Mouse (Mus musculus) G1E (cell line): ENCODE results near the gene Lcp1. TPM values are rescaled to one million over a fixed set of nuclear protein-coding genes. Genes with fewer than 3 reads are reported as not detected.

Experiments used
- ATAC-seq: 2 replicates; pipeline ENCODE4 v1.8.0; 2016; ENCODE audit warnings: mild to moderate bottlenecking; ENCODE audit not compliant: insufficient number of reproducible peaks, poor library complexity, low FRiP score, severe bottlenecking; ENCODE audit errors: extremely low read depth
- DNase-seq: peaks from one replicate; pipeline ENCODE4 v3.0.0; 2012; ENCODE audit warnings: low spot score
- H3K27me3 ChIP-seq: 2 replicates; pipeline ENCODE4 v1.6.1; 2012; ENCODE audit warnings: mild to moderate bottlenecking, low read length, inconsistent platforms; ENCODE audit not compliant: insufficient read depth
- H3K36me3 ChIP-seq: replicated peaks from 2 replicates; pipeline ENCODE3; 2012; ENCODE audit warnings: mild to moderate bottlenecking, inconsistent platforms
- H3K4me1 ChIP-seq: 2 replicates; pipeline ENCODE4 v1.6.1; 2012; ENCODE audit warnings: low read depth, low read length, inconsistent platforms, mixed read lengths; ENCODE audit not compliant: insufficient read depth
- H3K4me3 ChIP-seq: 2 replicates; pipeline ENCODE4 v1.5.1; 2012; ENCODE audit warnings: low read depth, mild to moderate bottlenecking, inconsistent platforms, low read length, moderate library complexity, mixed read lengths
- H3K9me3 ChIP-seq: replicated peaks from 2 replicates; pipeline ENCODE4 v1.6.1; 2012; ENCODE audit warnings: inconsistent platforms
- CTCF ChIP-seq: IDR thresholded peaks from 2 replicates; pipeline ENCODE4 v1.5.1; 2012; ENCODE audit warnings: low read depth, low read length, inconsistent platforms, mixed read lengths
- GATA1 ChIP-seq: IDR thresholded peaks from 2 replicates; pipeline ENCODE4 v1.6.1; 2012; ENCODE audit warnings: borderline replicate concordance, low read length, inconsistent platforms, mixed read lengths
- GATA2 ChIP-seq: IDR thresholded peaks from 2 replicates; pipeline ENCODE4 v1.6.1; 2012; ENCODE audit warnings: low read depth, low read length, inconsistent platforms, borderline replicate concordance
- POLR2AphosphoS5 ChIP-seq: IDR thresholded peaks from 2 replicates; pipeline ENCODE4 v1.6.1; 2012; ENCODE audit warnings: low read depth, low read length, inconsistent platforms; ENCODE audit not compliant: insufficient replicate concordance
- TAL1 ChIP-seq: conservative IDR thresholded peaks from 2 replicates; pipeline ENCODE4 v1.6.1; 2012; ENCODE audit warnings: low read depth, low read length, inconsistent platforms, mixed read lengths
- polyA plus RNA-seq: library from polyadenylated mRNA; stranded (reverse); fragments of >175 nt; gene quantifications from 2 replicates; pipeline ENCODE4 v1.2.3, GENCODE M21; 2012
- total RNA-seq, 2 experiments: library from RNA; stranded (forward) in 1 of 2; stranded (reverse) in 1 of 2; fragments of 200-1000 nt in 1 of 2; fragments of >200 nt in 1 of 2; fragmentation: Nextera tagmentation in 1 of 2; gene quantifications; 2 replicates each; pipeline ENCODE4 v1.2.3; 2014 to 2017

Lcp1 gene
- total and polyA plus RNA-seq, 3 experiments, result 0.55 to 23.4 (median 2.3) TPM

DNA sequence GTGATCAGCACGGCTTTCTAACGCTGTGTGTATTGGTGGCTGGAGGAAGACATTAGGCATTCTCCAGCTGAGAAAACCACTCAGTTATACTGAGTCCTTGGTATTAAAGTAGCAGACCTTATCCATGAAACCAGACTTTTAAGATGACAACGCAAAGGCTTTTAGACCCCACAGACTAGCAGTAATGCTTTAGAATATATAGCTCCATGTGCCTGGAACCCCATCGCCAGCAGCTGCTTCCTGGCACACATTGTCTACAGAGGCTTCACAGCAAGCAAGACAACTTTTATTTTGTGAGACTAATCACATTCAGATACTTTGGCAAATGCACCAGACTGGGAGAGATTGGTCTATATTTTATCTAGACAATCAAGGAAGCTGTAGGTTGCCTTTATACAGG lies 75.4 kb downstream of the Lcp1 start:
- DNase-seq, result no peak
- no peak for ATAC-seq
- Histone ChIP-seq H3K9me3 (no peaks in the 10 kb centered on the region), H3K36me3 (no peaks in the 10 kb centered on the region), H3K4me3 (no peak overlapping the region), H3K4me1 (no peaks in the 10 kb centered on the region), H3K27me3 (no peaks in the 10 kb centered on the region)
- TF ChIP-seq TAL1 (no peak), GATA2 (no peak), GATA1 (no peak), CTCF (no peak), POLR2AphosphoS5 (no peak)

DNA sequence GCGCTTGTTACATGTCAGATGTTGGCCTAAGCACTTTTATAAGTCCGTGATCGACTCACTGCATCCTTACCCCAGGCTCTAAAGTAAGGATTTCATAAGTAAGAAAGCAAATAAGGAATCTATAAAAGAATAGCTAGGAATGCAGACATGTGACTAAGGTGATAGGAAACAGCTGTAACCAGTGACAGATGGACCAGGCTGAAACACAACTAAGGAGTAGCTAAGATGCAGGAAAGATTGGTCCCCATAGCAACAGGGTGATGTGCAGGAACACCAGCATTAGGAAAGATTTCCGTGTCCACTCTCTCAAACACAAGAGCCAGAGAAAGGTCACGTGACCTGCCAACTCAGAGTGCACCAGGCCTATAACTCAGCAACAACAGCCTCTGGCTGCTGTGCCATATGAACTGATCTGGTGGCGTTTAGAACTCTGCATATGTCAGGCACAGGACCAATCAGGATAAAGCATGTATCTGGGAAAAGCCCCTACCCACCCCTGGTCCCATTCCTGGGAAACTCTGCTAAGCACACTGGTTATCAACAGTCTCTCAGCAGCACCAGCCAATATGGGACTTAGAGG lies 77.8 kb downstream of the Lcp1 start:
- H3K27me3 ChIP-seq, result no peaks in the 10 kb centered on the region
- no peaks in the 10 kb centered on the region for H3K9me3 ChIP-seq
- H3K4me3 ChIP-seq, result no peak overlapping the region
- DNase-seq (no peak), ATAC-seq (no peak)
- H3K4me1 ChIP-seq, result no peaks in the 10 kb centered on the region
- TF ChIP-seq POLR2AphosphoS5 (no peak), GATA1 (no peak), GATA2 (no peak), CTCF (no peak), TAL1 (no peak)
- no peaks in the 10 kb centered on the region for H3K36me3 ChIP-seq

DNA sequence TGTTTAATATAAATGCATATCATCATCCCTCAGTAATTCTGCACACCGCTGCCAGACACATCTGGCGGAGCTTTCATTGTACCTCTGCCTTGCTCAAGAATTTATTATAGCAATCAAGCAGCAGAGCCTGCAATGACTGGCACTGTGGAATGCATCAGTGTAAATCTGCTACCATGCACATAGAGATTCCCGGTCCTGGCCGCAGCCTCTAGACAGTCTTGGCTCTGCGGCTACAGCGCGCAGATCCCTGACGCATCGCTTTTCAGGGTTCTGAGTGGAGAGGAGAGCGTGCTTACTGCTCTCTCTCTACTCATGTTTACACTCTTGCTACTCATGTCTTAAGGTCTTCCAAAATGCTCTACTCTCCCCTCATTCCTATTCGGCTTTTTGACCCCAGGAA lies 82.9 kb downstream of the Lcp1 start:
- DNase-seq (no peak), ATAC-seq (no peak)
- no peak for TF ChIP-seq TAL1
- TF ChIP-seq GATA2, result no peak
- no peak for TF ChIP-seq POLR2AphosphoS5
- TF ChIP-seq GATA1, result no peak
- no peak for TF ChIP-seq CTCF
- H3K36me3 ChIP-seq, result no peaks in the 10 kb centered on the region
- no peaks in the 10 kb centered on the region for H3K9me3 ChIP-seq
- no peaks in the 10 kb centered on the region for H3K4me1 ChIP-seq
- H3K27me3 ChIP-seq, result no peaks in the 10 kb centered on the region
- no peak overlapping the region for H3K4me3 ChIP-seq

DNA sequence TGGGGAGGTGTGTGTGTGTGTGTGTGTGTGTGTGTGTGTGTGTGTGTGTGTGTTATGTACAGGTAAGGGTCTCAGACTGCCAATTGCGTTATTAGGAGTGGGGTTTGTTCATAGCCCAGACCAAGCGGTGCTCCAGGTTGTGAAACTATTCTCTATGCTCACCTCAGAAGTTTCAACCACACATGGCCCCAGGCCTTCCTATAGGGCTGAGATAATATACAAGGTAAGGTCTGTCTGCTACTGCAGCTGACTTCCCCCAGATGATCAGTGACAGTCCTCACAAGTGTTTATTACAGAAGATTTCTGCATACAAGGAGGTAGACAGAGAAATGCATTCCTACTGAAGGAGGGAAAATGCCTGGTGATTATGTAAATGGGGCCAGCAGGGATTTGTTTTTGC lies 87.9 kb downstream of the Lcp1 start:
- H3K4me1 ChIP-seq, result no peaks in the 10 kb centered on the region
- no peaks in the 10 kb centered on the region for H3K36me3 ChIP-seq

DNA sequence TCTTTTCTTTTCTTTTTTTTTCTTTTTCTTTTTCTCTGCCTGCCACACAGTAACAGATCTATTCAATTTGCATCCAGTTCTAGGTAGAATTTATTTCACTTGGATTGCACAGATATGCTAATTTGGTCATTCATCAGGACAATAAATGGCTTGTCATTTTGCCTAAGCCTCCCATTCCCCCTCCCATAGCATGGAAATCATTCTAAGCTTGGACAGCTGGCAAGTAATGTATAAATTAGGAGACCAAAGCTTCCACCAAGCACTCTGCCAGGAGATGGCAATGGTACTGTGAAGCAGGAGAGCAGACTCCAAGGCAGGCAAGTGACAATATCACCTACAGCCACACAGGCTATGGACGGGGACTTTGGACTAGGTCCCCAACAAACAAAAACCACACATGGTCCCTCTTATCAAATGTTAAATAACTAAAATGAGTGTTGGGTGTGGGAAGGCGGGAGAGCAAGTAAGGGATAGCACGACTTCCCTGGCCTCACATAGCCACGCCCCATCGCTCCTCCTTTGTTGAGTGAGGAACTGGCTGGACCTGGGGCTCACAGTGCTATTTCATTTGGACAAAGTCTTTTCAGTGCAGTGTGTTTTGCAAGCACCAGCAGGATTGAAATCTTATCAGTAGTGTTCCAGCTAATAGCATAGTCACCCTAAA lies 88.5 kb downstream of the Lcp1 start:
- Histone ChIP-seq H3K4me1 (no peaks in the 10 kb centered on the region), H3K36me3 (no peaks in the 10 kb centered on the region), H3K9me3 (no peaks in the 10 kb centered on the region), H3K27me3 (no peaks in the 10 kb centered on the region), H3K4me3 (no peak overlapping the region)
- ATAC-seq (no peak), DNase-seq (no peak)
- TF ChIP-seq CTCF (no peak), GATA2 (no peak)

More for the DNA sequence above, 87.9 kb downstream of the Lcp1 start:
- Histone ChIP-seq H3K9me3 (no peaks in the 10 kb centered on the region), H3K4me3 (no peak overlapping the region), H3K27me3 (no peaks in the 10 kb centered on the region)
- no peak for TF ChIP-seq CTCF
- TF ChIP-seq POLR2AphosphoS5, result no peak
- TF ChIP-seq TAL1, result no peak
- TF ChIP-seq GATA2, result no peak
- no peak for TF ChIP-seq GATA1
- DNase-seq (no peak), ATAC-seq (no peak)

DNA sequence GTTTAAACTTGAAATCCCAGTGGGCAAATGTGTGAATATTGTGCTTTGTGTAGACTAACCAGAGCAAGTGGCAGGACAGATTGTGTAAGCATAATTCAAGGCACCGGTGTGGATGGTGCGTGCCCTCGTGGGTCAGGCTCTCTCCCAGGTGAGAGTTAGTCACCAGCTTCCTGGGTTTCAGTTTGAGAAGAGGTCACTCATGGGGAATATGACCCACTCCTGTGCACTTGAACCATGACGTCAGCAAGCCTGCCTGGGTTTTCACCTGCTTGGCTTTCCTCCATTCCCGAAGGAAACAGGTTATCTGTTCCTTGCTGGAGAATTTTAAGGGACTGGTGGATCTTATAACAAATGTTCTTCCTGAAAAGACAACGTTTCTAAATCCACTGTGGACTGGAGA lies 91.5 kb downstream of the Lcp1 start:
- no peak overlapping the region for H3K4me3 ChIP-seq
- DNase-seq (no peak), ATAC-seq (no peak)
- no peaks in the 10 kb centered on the region for H3K4me1 ChIP-seq
- TF ChIP-seq CTCF, result no peak
- TF ChIP-seq POLR2AphosphoS5, result no peak
- no peak for TF ChIP-seq GATA1
- no peak for TF ChIP-seq GATA2
- no peak for TF ChIP-seq TAL1
- H3K36me3 ChIP-seq, result no peaks in the 10 kb centered on the region
- H3K27me3 ChIP-seq, result no peaks in the 10 kb centered on the region
- H3K9me3 ChIP-seq, result no peaks in the 10 kb centered on the region
